12 mouse cellular contexts compared by ENCODE assay signal in genomic region chr7:75715939-75716338, GRCm38 (mm10).
DNase-seq lines count a peak whose midpoint lies in the region; ATAC-seq lines count a peak whose summit lies in the region.
"Had no signal": no experiment of that assay in that cellular context is flagged by ENCODE, and none has a peak within 500 bp of the region (broad histone marks: within the 10 kb centered on the region; RNA-seq: fewer than 3 reads in every experiment).

No protein-coding gene starts in this region.

- peak; percentile 81 to 88 for DNase-seq in adrenal gland, adult (ENCODE audit: inconsistent age in 2 of 2, low spot score in 1 of 2)
- no peak for DNase-seq in adrenal gland, postnatal 4 days (ENCODE audit: low spot score in 2 of 2)
- peak; percentile 63 for DNase-seq in adrenal gland, postnatal 14 days
- peak; percentile 83 to 89 for DNase-seq in heart, adult 9 months (ENCODE audit: low spot score in 2 of 2)
- DNase-seq in kidney, postnatal 14 days: peak; percentile 61
- no peak for DNase-seq in T-cell, adult 2 months (ENCODE audit: low spot score)
- DNase-seq in layer of hippocampus, postnatal 14 days (ENCODE audit: low spot score in 2 of 2): no peak
- DNase-seq: cerebellum, adult 11 months; spleen, adult 18-20 months had no signal

- no peak for ATAC-seq in erythroid progenitor cell, adult 5-6 weeks (replicated peaks; ENCODE audit: low FRiP score, poor library complexity, severe bottlenecking)
- ATAC-seq: forebrain, embryonic 13.5 days; intestine, embryonic 16.5 days had no signal

Comparison
In these comparisons a context has a peak if more than half of its experiments do, and no peak if none do; other contexts are left out.
1. DNase-seq: peak in adrenal gland, adult (2 of 2), adrenal gland, postnatal 14 days (single experiment), heart, adult 9 months (2 of 2) and kidney, postnatal 14 days (single experiment); none in adrenal gland, postnatal 4 days (0 of 2), T-cell, adult 2 months (single experiment) and layer of hippocampus, postnatal 14 days (0 of 2).